Mouse (Mus musculus): Measurements from ENCODE around the gene Tm9sf3.

Tm9sf3 gene

GRCm38 (mm10) chr19:41176881-41177280 is 86.9 kb downstream of the Tm9sf3 start:
- DNase-seq (ENCODE audit: low spot score in 2 of 2) = no peak

- DNase-seq (ENCODE audit: low spot score in 2 of 2) = no peak
Measured at GRCm38 (mm10) chr19:41165914-41166235, 97.9 kb downstream of the Tm9sf3 start.

GRCm38 (mm10) chr19:41165144-41165913 is 98.5 kb downstream of the Tm9sf3 start:
- no peak for DNase-seq (ENCODE audit: low spot score in 2 of 2)

- DNase-seq (ENCODE audit: low spot score in 2 of 2) = no peak
Measured at GRCm38 (mm10) chr19:41164447-41165095, 99.2 kb downstream of the Tm9sf3 start.

Data from spleen, postnatal 14 days (tissue).